Mouse (Mus musculus): ENCODE data around the gene Rnf32. TPM values are rescaled to one million over a fixed set of nuclear protein-coding genes. Genes with fewer than 3 reads are reported as not detected.

Rnf32 gene
- polyA plus RNA-seq, 1 experiment from 2014 or later = 8.8 TPM

DNA sequence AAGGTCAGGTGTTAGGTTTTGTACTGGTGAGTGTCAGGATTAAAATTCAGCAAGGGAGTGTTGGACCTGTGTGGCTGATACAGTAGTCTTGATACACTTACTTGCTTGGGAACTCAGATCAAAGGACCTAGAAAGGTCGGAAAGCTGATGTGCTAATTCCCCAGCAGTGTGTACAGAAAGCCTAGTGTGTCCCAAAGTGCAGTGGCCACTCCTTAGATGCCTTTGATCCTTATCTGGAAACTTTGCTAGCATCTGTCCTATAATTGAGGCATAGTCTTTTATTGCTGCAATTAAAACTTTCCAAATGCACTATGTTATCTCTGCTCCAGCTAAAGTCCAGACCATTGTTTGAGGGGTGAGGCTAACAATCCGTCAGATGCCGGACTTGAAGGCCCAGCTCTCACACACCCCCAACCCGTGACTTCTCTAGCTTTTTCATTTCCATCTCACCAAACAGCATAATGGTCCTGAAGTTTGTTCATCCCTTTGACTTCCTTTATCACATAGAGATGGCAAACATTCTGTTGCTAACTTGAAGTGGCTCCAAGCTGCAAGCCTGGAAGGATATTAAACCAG lies 16.3 kb downstream of the Rnf32 start:
- Histone ChIP-seq H3K9me3 (no peaks in the 10 kb centered on the region), H3K4me3 (no peak overlapping the region), H3K27ac (no peak overlapping the region), H3K27me3 (ENCODE audit: insufficient read depth, poor library complexity, severe bottlenecking) (no peaks in the 10 kb centered on the region), H3K36me3 (no peaks in the 10 kb centered on the region), H3K4me1 (replicated peaks) (no peaks in the 10 kb centered on the region)
- no peak for DNase-seq (ENCODE audit: low spot score)
- WGBS = 70% methylated on average over 4 of the region's 4 CpGs

DNA sequence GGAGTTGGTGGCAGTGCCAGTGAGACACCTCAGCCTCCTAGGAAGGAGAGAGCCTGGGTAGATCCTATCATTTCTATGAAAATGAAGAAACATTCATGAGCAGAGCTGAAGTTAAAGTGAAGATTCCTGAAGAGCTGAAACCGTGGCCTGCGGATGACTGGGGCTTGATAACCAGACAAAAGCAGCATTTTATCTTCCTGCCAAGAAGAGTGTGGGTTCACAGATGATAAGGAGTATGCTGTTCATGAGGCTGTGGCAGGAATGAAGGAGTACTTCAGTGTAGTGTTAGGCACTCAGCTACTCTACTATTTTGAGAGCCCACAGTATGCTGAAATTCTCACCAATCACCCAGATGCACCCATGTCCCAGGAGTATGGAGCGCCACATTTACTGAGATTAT lies 22.2 kb downstream of the Rnf32 start:
- H3K4me3 ChIP-seq = no peak overlapping the region
- H3K27me3 ChIP-seq (ENCODE audit: insufficient read depth, poor library complexity, severe bottlenecking) = no peaks in the 10 kb centered on the region
- no peak for DNase-seq (ENCODE audit: low spot score)
- H3K9me3 ChIP-seq = no peaks in the 10 kb centered on the region
- H3K36me3 ChIP-seq = no peaks in the 10 kb centered on the region
- H3K4me1 ChIP-seq (replicated peaks) = no peaks in the 10 kb centered on the region
- WGBS = 89% methylated on average over 3 of the region's 3 CpGs
- no peak overlapping the region for H3K27ac ChIP-seq

DNA sequence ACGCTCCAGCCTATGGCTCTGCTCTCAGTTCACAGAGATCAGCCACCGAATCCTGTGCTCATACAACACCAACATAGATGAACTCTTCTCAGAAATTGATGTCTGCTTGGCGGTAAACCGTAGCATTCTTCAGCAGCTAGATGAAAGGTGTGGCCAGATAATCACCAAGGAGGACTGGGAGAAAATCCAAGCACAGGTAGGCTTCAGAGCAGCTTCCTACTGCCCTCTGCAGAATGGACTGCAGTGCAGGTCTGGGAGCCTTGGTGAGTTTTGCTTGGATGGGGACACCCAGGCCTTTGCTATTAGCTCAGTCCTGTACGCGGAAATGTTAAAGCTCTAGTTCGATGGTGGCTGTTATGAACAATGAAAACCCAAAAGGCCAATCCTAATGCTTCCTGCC lies 28.3 kb downstream of the Rnf32 start:
- DNase-seq (ENCODE audit: low spot score) = no peak
- WGBS = 92% methylated on average over 7 of the region's 7 CpGs
- Histone ChIP-seq H3K27ac (no peak overlapping the region), H3K27me3 (ENCODE audit: insufficient read depth, poor library complexity, severe bottlenecking) (no peaks in the 10 kb centered on the region), H3K36me3 (0 out of 2 replicates have a peak, but pooled peaks cover 3% of the 10 kb centered on the region), H3K4me3 (no peak overlapping the region), H3K4me1 (replicated peaks) (peaks cover 4% of the 10 kb centered on the region; the same call in 1 of the 2 replicates), H3K9me3 (no peaks in the 10 kb centered on the region)

DNA sequence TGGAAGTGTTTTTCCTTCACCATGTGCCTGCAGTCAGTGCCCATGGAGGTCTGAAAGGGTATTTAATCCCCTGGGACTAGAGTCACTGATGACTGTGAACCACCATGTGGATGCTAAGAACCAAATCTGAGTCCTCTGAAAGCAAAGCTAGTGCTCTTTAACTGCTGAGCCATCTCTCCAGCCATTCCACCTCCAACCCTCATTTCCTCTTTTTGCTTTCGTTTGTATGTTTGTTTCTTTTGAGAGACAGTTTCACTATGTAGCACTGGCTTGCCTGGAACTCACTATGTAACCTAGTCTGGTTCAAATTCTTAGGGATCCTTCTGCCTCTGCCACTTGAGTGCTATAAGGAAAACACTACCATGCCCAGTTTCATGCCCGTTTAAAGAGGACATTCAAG lies 34.7 kb downstream of the Rnf32 start:
- no peak for DNase-seq (ENCODE audit: low spot score)
- H3K4me3 ChIP-seq = no peak overlapping the region
- WGBS = 82% methylated on average over 2 of the region's 2 CpGs
- H3K36me3 ChIP-seq = 0 out of 2 replicates have a peak, but pooled peaks cover 7% of the 10 kb centered on the region
- no peaks in the 10 kb centered on the region for H3K9me3 ChIP-seq
- no peak overlapping the region for H3K27ac ChIP-seq
- no peaks in the 10 kb centered on the region for H3K27me3 ChIP-seq (ENCODE audit: insufficient read depth, poor library complexity, severe bottlenecking)
- H3K4me1 ChIP-seq (replicated peaks) = no peaks in the 10 kb centered on the region

DNA sequence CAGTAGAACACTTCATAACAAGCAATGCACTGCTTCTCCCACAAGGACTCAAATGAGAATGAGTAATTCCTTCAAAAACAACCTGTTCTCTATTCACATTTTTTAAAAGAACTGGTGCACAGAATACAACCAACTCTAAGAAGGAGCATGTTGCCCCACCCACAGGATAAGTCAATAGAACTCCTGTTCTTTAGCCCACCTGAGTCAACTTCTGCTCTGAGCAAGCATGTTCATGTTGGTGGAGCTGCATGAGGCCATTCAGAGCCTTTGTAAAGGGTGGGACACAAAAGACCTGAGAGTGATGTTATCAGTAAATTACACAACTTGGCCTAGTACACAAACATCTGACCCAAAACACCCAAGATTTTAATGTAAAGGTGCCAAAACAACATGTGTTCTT lies 42.6 kb downstream of the Rnf32 start:
- H3K4me1 ChIP-seq (replicated peaks) = no peaks in the 10 kb centered on the region
- no peak overlapping the region for H3K27ac ChIP-seq
- no peak overlapping the region for H3K4me3 ChIP-seq
- H3K36me3 ChIP-seq = no peaks in the 10 kb centered on the region
- H3K27me3 ChIP-seq (ENCODE audit: insufficient read depth, poor library complexity, severe bottlenecking) = no peaks in the 10 kb centered on the region
- DNase-seq (ENCODE audit: low spot score) = no peak
- no peaks in the 10 kb centered on the region for H3K9me3 ChIP-seq

DNA sequence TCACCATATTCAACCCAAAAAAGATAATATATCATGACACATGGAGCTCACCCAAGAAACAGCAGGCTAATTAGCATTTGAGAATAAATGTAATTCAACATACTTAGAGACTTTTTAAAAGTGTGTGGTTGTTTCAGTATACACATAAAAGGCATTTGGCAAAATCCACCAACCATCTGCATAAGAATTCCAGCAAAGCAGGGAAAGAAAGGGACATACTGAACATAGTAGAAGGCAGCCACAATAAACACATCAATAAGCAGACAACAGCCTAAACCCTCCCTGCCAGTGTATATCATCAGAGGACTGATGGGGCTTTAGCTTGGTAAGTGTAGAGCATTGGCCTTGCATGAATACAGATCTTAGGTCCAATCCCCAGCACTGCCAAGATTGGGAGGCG lies 49.0 kb downstream of the Rnf32 start:
- no peak for DNase-seq (ENCODE audit: low spot score)
- WGBS = no CpG with 5 or more reads among the region's 1 CpGs
- no peaks in the 10 kb centered on the region for H3K9me3 ChIP-seq
- no peaks in the 10 kb centered on the region for H3K4me1 ChIP-seq (replicated peaks)
- H3K4me3 ChIP-seq = no peak overlapping the region
- H3K27ac ChIP-seq = no peak overlapping the region
- no peaks in the 10 kb centered on the region for H3K36me3 ChIP-seq
- no peaks in the 10 kb centered on the region for H3K27me3 ChIP-seq (ENCODE audit: insufficient read depth, poor library complexity, severe bottlenecking)

DNA sequence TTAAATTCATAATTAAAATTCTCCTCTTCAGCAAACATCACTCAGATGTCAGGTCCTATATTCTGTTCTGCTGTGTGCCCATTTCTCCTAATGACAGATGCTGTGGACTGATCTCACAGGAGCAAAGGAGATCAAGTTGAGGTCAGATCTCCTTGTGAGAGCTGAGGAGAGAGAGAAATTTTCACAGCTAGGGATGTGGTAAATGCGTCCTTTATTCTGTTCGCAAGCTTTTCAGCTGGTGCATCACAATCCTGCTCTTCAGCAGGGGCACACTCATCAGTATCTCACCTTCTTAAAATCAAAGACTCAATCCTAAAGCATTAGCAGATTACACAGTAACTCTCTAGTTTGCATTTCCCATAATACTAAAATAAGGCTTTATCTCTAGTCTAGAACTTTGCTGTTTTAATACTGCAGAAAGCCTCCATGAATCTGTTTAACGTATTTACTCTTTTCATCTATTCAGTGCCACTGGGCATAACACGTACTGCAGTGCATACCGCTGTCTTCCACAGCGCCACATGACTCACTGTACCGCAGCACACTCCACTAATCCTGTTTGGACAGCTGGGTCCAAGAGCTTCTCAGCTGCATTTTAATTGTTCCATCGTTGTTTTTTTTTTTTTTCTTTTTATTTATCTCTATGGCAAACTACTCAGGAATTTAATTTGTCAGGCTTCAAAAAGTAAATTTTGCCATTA lies 55.2 kb downstream of the Rnf32 start:
- no peaks in the 10 kb centered on the region for H3K27me3 ChIP-seq (ENCODE audit: insufficient read depth, poor library complexity, severe bottlenecking)
- no peak overlapping the region for H3K4me3 ChIP-seq
- no peak for DNase-seq (ENCODE audit: low spot score)
- H3K27ac ChIP-seq = no peak overlapping the region
- H3K4me1 ChIP-seq (replicated peaks) = peaks cover 24% of the 10 kb centered on the region
- WGBS = 43% methylated on average over 8 of the region's 8 CpGs
- no peaks in the 10 kb centered on the region for H3K36me3 ChIP-seq
- H3K9me3 ChIP-seq = no peaks in the 10 kb centered on the region

DNA sequence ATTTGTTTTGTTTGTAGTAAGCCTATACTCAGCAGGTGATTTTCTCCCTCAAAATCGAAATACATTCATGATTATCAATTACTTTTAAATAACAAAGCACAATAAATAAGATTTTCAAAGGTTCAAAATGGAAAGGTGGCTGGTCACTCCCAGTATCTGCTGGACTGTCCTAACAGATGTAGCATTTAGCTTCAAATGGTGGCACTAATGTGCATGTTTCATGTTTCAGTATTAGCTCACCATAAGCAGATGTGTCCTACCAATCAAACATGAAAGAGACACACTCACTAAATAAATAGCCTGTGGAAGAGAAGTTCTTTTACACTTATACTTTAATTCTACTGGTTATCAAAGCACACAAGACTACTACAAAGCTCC lies 55.7 kb downstream of the Rnf32 start:
- H3K27me3 ChIP-seq (ENCODE audit: insufficient read depth, poor library complexity, severe bottlenecking) = no peaks in the 10 kb centered on the region
- peak overlapping the region; percentile 23; the same call in 1 of the 2 replicates for H3K27ac ChIP-seq
- no peak overlapping the region for H3K4me3 ChIP-seq
- no peaks in the 10 kb centered on the region for H3K36me3 ChIP-seq
- DNase-seq (ENCODE audit: low spot score) = no peak
- peaks cover 24% of the 10 kb centered on the region for H3K4me1 ChIP-seq (replicated peaks)
- no peaks in the 10 kb centered on the region for H3K9me3 ChIP-seq
- WGBS = 72% methylated on average over 1 of the region's 1 CpGs

DNA sequence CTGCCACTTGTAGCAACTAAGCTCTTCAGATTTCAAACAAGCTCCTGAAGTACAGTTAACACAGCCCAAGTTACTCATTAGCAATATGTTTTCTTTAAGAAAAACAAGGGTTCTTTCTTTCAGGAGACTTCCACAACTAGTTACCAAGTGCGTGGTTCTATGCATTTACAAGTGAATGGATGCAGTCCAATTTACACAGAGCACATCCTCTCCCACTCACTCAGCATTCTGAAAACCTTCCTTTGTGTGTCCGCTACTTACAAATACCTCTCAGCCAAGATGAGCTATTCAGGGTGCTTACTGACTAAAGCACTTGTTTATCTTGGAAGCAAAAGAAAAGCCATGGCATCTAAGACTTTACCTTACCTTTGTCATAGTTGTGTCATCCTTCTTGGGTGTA lies 58.1 kb downstream of the Rnf32 start:
- H3K36me3 ChIP-seq = no peaks in the 10 kb centered on the region
- H3K27ac ChIP-seq = peak overlapping the region; percentile 35; the same call in 1 of the 2 replicates
- no peaks in the 10 kb centered on the region for H3K9me3 ChIP-seq
- DNase-seq (ENCODE audit: low spot score) = no peak
- H3K4me1 ChIP-seq (replicated peaks) = peaks cover 24% of the 10 kb centered on the region
- 27% methylated on average over 2 of the region's 2 CpGs for WGBS
- no peaks in the 10 kb centered on the region for H3K27me3 ChIP-seq (ENCODE audit: insufficient read depth, poor library complexity, severe bottlenecking)
- no peak overlapping the region for H3K4me3 ChIP-seq

DNA sequence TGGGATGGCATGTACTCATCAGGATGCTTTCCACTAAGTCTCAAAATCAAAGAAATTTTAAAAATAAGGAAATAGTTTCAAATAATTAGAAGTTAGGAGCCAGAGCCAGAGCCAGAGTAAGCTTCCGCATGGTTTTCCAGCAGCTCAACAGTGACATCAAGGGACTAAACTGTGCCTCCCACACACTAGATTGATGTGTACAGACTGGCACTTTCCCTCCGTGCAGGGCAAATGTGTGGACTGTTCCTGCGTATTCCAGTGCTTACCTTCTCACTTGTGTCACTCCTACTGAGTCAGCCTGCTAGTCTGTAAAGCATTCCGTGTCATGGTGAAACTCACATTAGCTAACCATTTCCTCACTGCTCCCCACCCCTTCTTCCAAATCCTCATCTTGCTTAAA lies 75.1 kb downstream of the Rnf32 start:
- H3K27ac ChIP-seq = no peak overlapping the region
- no peaks in the 10 kb centered on the region for H3K4me1 ChIP-seq (replicated peaks)
- WGBS = 67% methylated on average over 4 of the region's 4 CpGs
- no peak for DNase-seq (ENCODE audit: low spot score)
- no peaks in the 10 kb centered on the region for H3K27me3 ChIP-seq (ENCODE audit: insufficient read depth, poor library complexity, severe bottlenecking)
- no peak overlapping the region for H3K4me3 ChIP-seq
- H3K36me3 ChIP-seq = no peaks in the 10 kb centered on the region
- no peaks in the 10 kb centered on the region for H3K9me3 ChIP-seq

DNA sequence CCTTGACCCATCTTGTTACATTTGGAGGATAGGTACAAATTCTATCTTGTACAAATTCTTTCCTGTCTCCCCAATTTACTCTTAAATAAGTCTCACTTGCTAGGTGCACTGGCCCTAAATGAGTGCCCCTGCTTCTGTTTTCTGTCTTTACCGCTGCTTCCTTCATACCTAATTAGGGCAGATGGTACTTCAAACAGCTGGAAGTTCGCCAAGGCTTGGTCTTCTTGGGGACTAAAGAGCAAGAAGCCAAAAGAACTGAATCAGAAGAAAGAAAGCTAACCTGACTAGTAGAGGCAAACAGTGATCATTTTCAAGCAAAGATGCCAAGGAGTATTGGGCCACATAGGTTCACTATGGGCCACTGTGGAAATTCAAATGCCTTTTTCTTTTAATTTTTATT lies 77.6 kb downstream of the Rnf32 start:
- Histone ChIP-seq H3K4me1 (replicated peaks) (no peaks in the 10 kb centered on the region), H3K4me3 (no peak overlapping the region), H3K9me3 (no peaks in the 10 kb centered on the region), H3K36me3 (no peaks in the 10 kb centered on the region), H3K27me3 (ENCODE audit: insufficient read depth, poor library complexity, severe bottlenecking) (no peaks in the 10 kb centered on the region), H3K27ac (no peak overlapping the region)
- DNase-seq (ENCODE audit: low spot score) = no peak
- WGBS = 86% methylated on average over 2 of the region's 2 CpGs

DNA sequence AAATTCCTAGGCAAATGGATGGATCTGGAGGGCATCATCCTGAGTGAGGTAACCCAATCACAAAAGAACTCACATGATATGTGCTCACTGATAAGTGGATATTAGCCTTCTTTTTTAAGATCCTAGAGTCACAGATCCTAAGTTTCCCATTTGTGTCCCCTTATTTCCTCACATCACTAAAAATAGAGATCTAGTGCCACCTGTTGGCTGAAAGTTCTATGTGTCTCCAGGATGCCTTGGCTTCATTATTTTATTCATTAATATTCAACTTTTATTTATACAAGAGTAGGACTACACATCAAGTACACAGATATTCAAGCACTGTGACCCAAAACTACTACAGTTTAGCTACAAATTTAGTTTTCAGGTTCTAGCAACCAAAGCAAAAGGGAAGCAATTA lies 79.0 kb downstream of the Rnf32 start:
- Histone ChIP-seq H3K36me3 (no peaks in the 10 kb centered on the region), H3K4me3 (no peak overlapping the region), H3K27ac (no peak overlapping the region), H3K9me3 (no peaks in the 10 kb centered on the region), H3K27me3 (ENCODE audit: insufficient read depth, poor library complexity, severe bottlenecking) (no peaks in the 10 kb centered on the region), H3K4me1 (replicated peaks) (no peaks in the 10 kb centered on the region)
- DNase-seq (ENCODE audit: low spot score) = no peak
